Mouse (Mus musculus) embryonic facial prominence, embryonic 10.5 days (tissue): Measurements from ENCODE around the gene Catsperz. TPM values are rescaled to one million over a fixed set of nuclear protein-coding genes. Genes with fewer than 3 reads are reported as not detected.

ENCODE experiments used
- DNase-seq: peaks from one replicate; pipeline ENCODE4 v3.0.0-alpha.2; 2017; ENCODE audit warnings: low spot score
- H3K27ac ChIP-seq: fragments of 300-500 bp; sonication (generic); replicated peaks from 2 replicates; pipeline ENCODE4 v1.5.1; 2016; ENCODE audit warnings: mild to moderate bottlenecking
- H3K27me3 ChIP-seq: fragments of 300-500 bp; sonication (generic); replicated peaks from 2 replicates; pipeline ENCODE4 v1.6.1; 2016; ENCODE audit warnings: low read depth, mild to moderate bottlenecking; ENCODE audit not compliant: poor library complexity, severe bottlenecking
- H3K36me3 ChIP-seq: fragments of 300-500 bp; sonication (generic); replicated peaks from 2 replicates; pipeline ENCODE4 v1.6.1; 2016; ENCODE audit warnings: mild to moderate bottlenecking, moderate library complexity
- H3K4me1 ChIP-seq: fragments of 300-500 bp; sonication (generic); 2 replicates; pipeline ENCODE4 v1.6.1; 2016
- H3K4me3 ChIP-seq: fragments of 300-500 bp; sonication (generic); 2 replicates; pipeline ENCODE4 v1.5.1; 2016; ENCODE audit warnings: mild to moderate bottlenecking, moderate library complexity
- H3K9me3 ChIP-seq: fragments of 300-500 bp; sonication (generic); 2 replicates; pipeline ENCODE4 v1.6.1; 2016; ENCODE audit warnings: mild to moderate bottlenecking
- WGBS: fragments of 180-500 bp; shearing (Covaris S2); methylation state at CpG from one replicate; pipeline ENCODE4 v1.1.7; 2016; 5-methylcytosine and 5-hydroxymethylcytosine counted together
- polyA plus RNA-seq: library from polyadenylated mRNA; unstranded; fragments of >200 nt; fragmentation: Nextera tagmentation; extraction: Ambion mirVana; gene quantifications from 2 replicates; pipeline ENCODE4 v1.2.1, GENCODE M21; 2016

Catsperz gene
- polyA plus RNA-seq, 1 experiment from 2014 or later: 0.74 TPM

GRCm38 (mm10) chr19:6954046-6954445, 28.9 kb upstream of the Catsperz start:
- Histone ChIP-seq H3K9me3 (no peaks in the 10 kb centered on the region), H3K27me3 (no peaks in the 10 kb centered on the region), H3K4me3 (no peak overlapping the region), H3K27ac (no peak overlapping the region), H3K4me1 (peaks cover 32% of the 10 kb centered on the region), H3K36me3 (peaks cover 62% of the 10 kb centered on the region)
- DNase-seq: peak; percentile 57
- 69% methylated on average over 9 of the region's 9 CpGs for WGBS

GRCm38 (mm10) chr19:6952712-6953037, 27.5 kb upstream of the Catsperz start:
- DNase-seq: no peak
- H3K27me3 ChIP-seq: no peaks in the 10 kb centered on the region
- H3K27ac ChIP-seq: peak overlapping the region; percentile 65; the same call in 1 of the 2 replicates
- peaks cover 32% of the 10 kb centered on the region for H3K4me1 ChIP-seq
- no peaks in the 10 kb centered on the region for H3K9me3 ChIP-seq
- H3K4me3 ChIP-seq: peak overlapping the region; percentile 70
- WGBS: 17% methylated on average over 3 of the region's 3 CpGs
- H3K36me3 ChIP-seq: peaks cover 50% of the 10 kb centered on the region

- Histone ChIP-seq H3K27ac (peak overlapping the region; percentile 93), H3K4me1 (peaks cover 32% of the 10 kb centered on the region), H3K9me3 (no peaks in the 10 kb centered on the region), H3K27me3 (no peaks in the 10 kb centered on the region), H3K36me3 (peaks cover 45% of the 10 kb centered on the region), H3K4me3 (peak overlapping the region; percentile 70)
- peak; percentile 69 for DNase-seq
- WGBS: 2% methylated on average over 31 of the region's 31 CpGs
Measured at GRCm38 (mm10) chr19:6951994-6952711, 27.0 kb upstream of the Catsperz start.

GRCm38 (mm10) chr19:6951381-6951968, 26.3 kb upstream of the Catsperz start:
- H3K27me3 ChIP-seq: no peaks in the 10 kb centered on the region
- no peaks in the 10 kb centered on the region for H3K9me3 ChIP-seq
- peaks cover 38% of the 10 kb centered on the region for H3K36me3 ChIP-seq
- DNase-seq: peak; percentile 92
- under 1% methylated on average over 35 of the region's 35 CpGs for WGBS
- peak overlapping the region; percentile 93 for H3K27ac ChIP-seq
- H3K4me1 ChIP-seq: peaks cover 32% of the 10 kb centered on the region
- peak overlapping the region; percentile 70 for H3K4me3 ChIP-seq

- H3K4me3 ChIP-seq: peak overlapping the region; percentile 70
- DNase-seq: peak; percentile 75
- H3K4me1 ChIP-seq: peaks cover 32% of the 10 kb centered on the region
- H3K27ac ChIP-seq: peak overlapping the region; percentile 93
- H3K27me3 ChIP-seq: no peaks in the 10 kb centered on the region
- no peaks in the 10 kb centered on the region for H3K9me3 ChIP-seq
- WGBS: under 1% methylated on average over 28 of the region's 28 CpGs
- peaks cover 36% of the 10 kb centered on the region for H3K36me3 ChIP-seq
Measured at GRCm38 (mm10) chr19:6950613-6951153, 25.5 kb upstream of the Catsperz start.

- H3K4me3 ChIP-seq: peak overlapping the region; percentile 70
- 65% methylated on average over 5 of the region's 5 CpGs for WGBS
- peak overlapping the region; percentile 93 for H3K27ac ChIP-seq
- H3K9me3 ChIP-seq: no peaks in the 10 kb centered on the region
- no peak for DNase-seq
- H3K4me1 ChIP-seq: peaks cover 32% of the 10 kb centered on the region
- H3K36me3 ChIP-seq: peaks cover 36% of the 10 kb centered on the region
- no peaks in the 10 kb centered on the region for H3K27me3 ChIP-seq
Measured at GRCm38 (mm10) chr19:6949951-6950350, 24.8 kb upstream of the Catsperz start.

GRCm38 (mm10) chr19:6949532-6949931, 24.4 kb upstream of the Catsperz start:
- H3K36me3 ChIP-seq: peaks cover 35% of the 10 kb centered on the region
- 92% methylated on average over 5 of the region's 5 CpGs for WGBS
- no peaks in the 10 kb centered on the region for H3K9me3 ChIP-seq
- no peak for DNase-seq
- H3K4me3 ChIP-seq: peak overlapping the region; percentile 70
- peaks cover 32% of the 10 kb centered on the region for H3K4me1 ChIP-seq
- H3K27ac ChIP-seq: peak overlapping the region; percentile 93
- no peaks in the 10 kb centered on the region for H3K27me3 ChIP-seq

GRCm38 (mm10) chr19:6948186-6948585, 23.0 kb upstream of the Catsperz start:
- WGBS: 83% methylated on average over 4 of the region's 4 CpGs
- peaks cover 32% of the 10 kb centered on the region for H3K4me1 ChIP-seq
- H3K9me3 ChIP-seq: no peaks in the 10 kb centered on the region
- DNase-seq: no peak
- peaks cover 24% of the 10 kb centered on the region for H3K36me3 ChIP-seq
- no peaks in the 10 kb centered on the region for H3K27me3 ChIP-seq
- no peak overlapping the region for H3K4me3 ChIP-seq
- H3K27ac ChIP-seq: no peak overlapping the region

- peaks cover 24% of the 10 kb centered on the region for H3K36me3 ChIP-seq
- H3K9me3 ChIP-seq: no peaks in the 10 kb centered on the region
- no peaks in the 10 kb centered on the region for H3K27me3 ChIP-seq
- 50% methylated on average over 4 of the region's 4 CpGs for WGBS
- peaks cover 32% of the 10 kb centered on the region for H3K4me1 ChIP-seq
- DNase-seq: no peak
- H3K27ac ChIP-seq: no peak overlapping the region
- H3K4me3 ChIP-seq: no peak overlapping the region
Measured at GRCm38 (mm10) chr19:6947742-6948141, 22.6 kb upstream of the Catsperz start.

- no peak overlapping the region for H3K27ac ChIP-seq
- no peak for DNase-seq
- no peaks in the 10 kb centered on the region for H3K9me3 ChIP-seq
- peaks cover 16% of the 10 kb centered on the region for H3K36me3 ChIP-seq
- peaks cover 12% of the 10 kb centered on the region; the same call in 1 of the 2 replicates for H3K27me3 ChIP-seq
- peaks cover 33% of the 10 kb centered on the region for H3K4me1 ChIP-seq
- no peak overlapping the region for H3K4me3 ChIP-seq
- WGBS: 91% methylated on average over 6 of the region's 6 CpGs
Measured at GRCm38 (mm10) chr19:6943709-6944108, 18.5 kb upstream of the Catsperz start.

GRCm38 (mm10) chr19:6942764-6943163, 17.6 kb upstream of the Catsperz start:
- Histone ChIP-seq H3K4me3 (peak overlapping the region; percentile 93), H3K4me1 (peaks cover 33% of the 10 kb centered on the region), H3K27me3 (peaks cover 17% of the 10 kb centered on the region; the same call in 1 of the 2 replicates), H3K9me3 (no peaks in the 10 kb centered on the region), H3K27ac (peak overlapping the region; percentile 96), H3K36me3 (peaks cover 16% of the 10 kb centered on the region)
- DNase-seq: no peak
- WGBS: 28% methylated on average over 5 of the region's 5 CpGs

- Histone ChIP-seq H3K4me3 (peak within 1 kb of the TSS; percentile 93), H3K27me3 (peaks cover 17% of the 10 kb centered on the region; the same call in 1 of the 2 replicates), H3K4me1 (peaks cover 33% of the 10 kb centered on the region), H3K27ac (peak within 1 kb of the TSS; percentile 96), H3K36me3 (peaks cover 16% of the 10 kb centered on the region), H3K9me3 (no peaks in the 10 kb centered on the region)
- WGBS: under 1% methylated on average over 27 of the region's 27 CpGs
- peak; percentile 94 for DNase-seq
Measured at GRCm38 (mm10) chr19:6942249-6942691, 17.1 kb upstream of the Catsperz start, which contains the start of gene Gpr137. Gene Gpr137, minus strand, starts transcription at chr19:6942480.
